Mouse (Mus musculus): Measurements from ENCODE around the gene Nsmf. TPM values are rescaled to one million over a fixed set of nuclear protein-coding genes. Genes with fewer than 3 reads are reported as not detected.

The Nsmf gene
- 24.0 and 32.1 TPM in 2 replicates for polyA plus RNA-seq (2012; ENCODE audit: insufficient read depth, low replicate concordance)

GRCm38 (mm10) chr2:25054221-25055067 lies at the start of gene Nsmf:
TSS of gene Nsmf (plus strand) at chr2:25054355.
- peaks cover 44% of the 10 kb centered on the region for H3K4me1 ChIP-seq
- TF ChIP-seq FLI1 (IDR thresholded peaks at IDR 0.05; ENCODE audit: low read length) (no peak), GATA1 (IDR thresholded peaks at IDR 0.05; ENCODE audit: borderline replicate concordance, low read length) (no peak)
- peaks cover 8% of the 10 kb centered on the region for H3K27me3 ChIP-seq (replicated peaks)
- H3K9me3 ChIP-seq = no peaks in the 10 kb centered on the region
- H3K36me3 ChIP-seq (replicated peaks; ENCODE audit: low read length) = peaks cover 85% of the 10 kb centered on the region
- peak within 1 kb of the TSS; percentile 95 for H3K4me3 ChIP-seq (replicated peaks)

GRCm38 (mm10) chr2:25006767-25007166 lies 47.4 kb upstream of the Nsmf start:
- no peak for TF ChIP-seq GATA1 (IDR thresholded peaks at IDR 0.05; ENCODE audit: borderline replicate concordance, low read length)
- TF ChIP-seq FLI1 (IDR thresholded peaks at IDR 0.05; ENCODE audit: low read length) = no peak
- Histone ChIP-seq H3K27me3 (replicated peaks) (no peaks in the 10 kb centered on the region), H3K9me3 (no peaks in the 10 kb centered on the region), H3K36me3 (replicated peaks; ENCODE audit: low read length) (peaks cover 34% of the 10 kb centered on the region), H3K4me3 (replicated peaks) (no peak overlapping the region), H3K4me1 (peaks cover 3% of the 10 kb centered on the region; the same call in 1 of the 2 replicates)

- no peaks in the 10 kb centered on the region for H3K27me3 ChIP-seq (replicated peaks)
- peaks cover 3% of the 10 kb centered on the region; the same call in 1 of the 2 replicates for H3K4me1 ChIP-seq
- TF ChIP-seq FLI1 (IDR thresholded peaks at IDR 0.05; ENCODE audit: low read length) (no peak), GATA1 (IDR thresholded peaks at IDR 0.05; ENCODE audit: borderline replicate concordance, low read length) (no peak)
- H3K36me3 ChIP-seq (replicated peaks; ENCODE audit: low read length) = peaks cover 28% of the 10 kb centered on the region
- no peaks in the 10 kb centered on the region for H3K9me3 ChIP-seq
- H3K4me3 ChIP-seq (replicated peaks) = no peak overlapping the region
These were observed 45.9 kb upstream of the Nsmf start for GRCm38 (mm10) chr2:25008250-25008649.

DNA sequence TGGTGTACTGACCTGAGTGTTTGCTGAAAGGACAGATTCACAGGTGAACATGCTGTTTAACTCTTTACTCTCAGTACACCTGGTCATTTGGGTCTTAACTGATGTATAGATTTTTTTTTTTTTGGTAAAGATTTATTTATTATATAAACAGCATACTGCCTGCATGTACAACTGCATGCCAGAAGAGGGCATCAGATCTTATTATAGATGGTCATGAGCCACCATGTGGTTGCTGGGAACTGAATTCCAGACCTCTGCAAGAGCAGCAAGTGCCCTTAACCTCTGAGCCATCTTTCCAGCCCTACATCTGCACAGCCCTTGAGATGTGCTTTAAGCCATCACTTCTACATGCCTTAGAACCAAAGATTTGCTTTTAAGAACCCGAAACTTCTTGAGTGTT lies 31.5 kb upstream of the Nsmf start:
- H3K9me3 ChIP-seq = no peaks in the 10 kb centered on the region
- H3K36me3 ChIP-seq (replicated peaks; ENCODE audit: low read length) = peaks cover 58% of the 10 kb centered on the region
- no peak overlapping the region for H3K4me3 ChIP-seq (replicated peaks)
- H3K4me1 ChIP-seq = peaks cover 16% of the 10 kb centered on the region
- no peaks in the 10 kb centered on the region for H3K27me3 ChIP-seq (replicated peaks)
- TF ChIP-seq GATA1 (IDR thresholded peaks at IDR 0.05; ENCODE audit: borderline replicate concordance, low read length) (no peak), FLI1 (IDR thresholded peaks at IDR 0.05; ENCODE audit: low read length) (no peak)

DNA sequence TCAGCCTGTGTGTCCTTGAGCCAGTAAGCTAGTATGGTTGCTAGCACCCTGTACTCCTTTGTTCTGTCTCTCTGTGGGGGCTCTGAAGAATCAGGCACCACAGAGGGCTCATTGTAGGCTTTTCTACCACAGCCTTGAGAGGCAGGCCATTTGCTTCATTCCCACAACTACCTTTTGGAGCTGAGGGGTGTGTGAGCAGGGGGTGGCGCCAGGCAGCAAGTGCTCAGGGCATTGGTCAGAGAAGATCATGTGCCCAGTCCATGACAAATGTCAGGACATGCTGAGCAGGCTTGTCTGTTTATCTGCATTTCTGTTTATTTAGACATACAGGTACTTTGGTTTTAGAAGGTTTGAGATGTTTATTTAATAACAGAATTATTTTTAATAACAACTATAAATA lies 29.0 kb upstream of the Nsmf start:
- Histone ChIP-seq H3K36me3 (replicated peaks; ENCODE audit: low read length) (peaks cover 54% of the 10 kb centered on the region), H3K4me1 (peaks cover 16% of the 10 kb centered on the region), H3K27me3 (replicated peaks) (no peaks in the 10 kb centered on the region), H3K9me3 (no peaks in the 10 kb centered on the region), H3K4me3 (replicated peaks) (no peak overlapping the region)
- TF ChIP-seq FLI1 (IDR thresholded peaks at IDR 0.05; ENCODE audit: low read length) = no peak
- TF ChIP-seq GATA1 (IDR thresholded peaks at IDR 0.05; ENCODE audit: borderline replicate concordance, low read length) = no peak

DNA sequence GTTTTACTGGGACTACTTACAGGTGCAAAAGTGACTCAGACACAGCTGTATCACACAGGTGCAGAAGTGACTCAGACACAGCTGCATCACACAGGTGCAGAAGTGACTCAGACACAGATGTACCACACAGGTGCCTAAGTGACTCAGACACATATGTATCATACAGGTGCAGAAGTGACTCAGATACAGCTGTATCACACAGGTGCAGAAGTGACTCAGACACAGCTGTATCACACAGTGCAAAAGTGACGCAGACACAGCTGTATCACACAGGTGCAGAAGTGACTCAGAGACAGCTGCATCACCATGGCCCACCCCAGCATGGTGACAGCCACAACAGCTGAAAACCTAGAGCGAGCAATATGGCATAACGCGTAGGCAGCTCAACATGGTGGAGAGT lies 19.2 kb upstream of the Nsmf start:
- peaks cover 2% of the 10 kb centered on the region for H3K27me3 ChIP-seq (replicated peaks)
- TF ChIP-seq GATA1 (IDR thresholded peaks at IDR 0.05; ENCODE audit: borderline replicate concordance, low read length) (no peak), FLI1 (IDR thresholded peaks at IDR 0.05; ENCODE audit: low read length) (no peak)
- H3K4me1 ChIP-seq = no peaks in the 10 kb centered on the region; the same call in 1 of the 2 replicates
- H3K9me3 ChIP-seq = no peaks in the 10 kb centered on the region
- H3K36me3 ChIP-seq (replicated peaks; ENCODE audit: low read length) = peaks cover 55% of the 10 kb centered on the region
- peak overlapping the region; percentile 26 for H3K4me3 ChIP-seq (replicated peaks)

DNA sequence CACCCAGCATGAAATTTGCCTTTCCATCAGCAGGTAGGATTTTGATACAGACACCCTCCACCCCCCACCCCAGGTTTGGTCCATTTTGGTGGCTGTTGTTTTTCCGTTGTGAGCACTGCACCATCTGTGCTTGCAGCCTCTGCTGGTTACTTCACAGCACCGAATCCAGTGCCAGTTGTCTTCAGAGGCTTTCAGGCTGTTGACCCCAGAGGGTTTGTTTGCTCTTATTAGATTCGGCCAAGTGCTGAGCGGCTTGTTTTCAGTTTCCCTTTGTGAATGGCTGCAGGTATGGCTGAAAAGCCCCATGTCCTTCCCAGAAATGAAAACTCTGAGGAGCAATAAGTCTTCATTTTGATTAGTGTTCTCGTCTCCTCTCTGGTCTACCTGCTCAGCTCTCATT lies 14.1 kb upstream of the Nsmf start:
- no peaks in the 10 kb centered on the region for H3K9me3 ChIP-seq
- H3K36me3 ChIP-seq (replicated peaks; ENCODE audit: low read length) = peaks cover 58% of the 10 kb centered on the region
- no peak for TF ChIP-seq GATA1 (IDR thresholded peaks at IDR 0.05; ENCODE audit: borderline replicate concordance, low read length)
- no peak for TF ChIP-seq FLI1 (IDR thresholded peaks at IDR 0.05; ENCODE audit: low read length)
- H3K4me1 ChIP-seq = no peaks in the 10 kb centered on the region; the same call in 1 of the 2 replicates
- H3K27me3 ChIP-seq (replicated peaks) = peaks cover 2% of the 10 kb centered on the region
- no peak overlapping the region for H3K4me3 ChIP-seq (replicated peaks)

DNA sequence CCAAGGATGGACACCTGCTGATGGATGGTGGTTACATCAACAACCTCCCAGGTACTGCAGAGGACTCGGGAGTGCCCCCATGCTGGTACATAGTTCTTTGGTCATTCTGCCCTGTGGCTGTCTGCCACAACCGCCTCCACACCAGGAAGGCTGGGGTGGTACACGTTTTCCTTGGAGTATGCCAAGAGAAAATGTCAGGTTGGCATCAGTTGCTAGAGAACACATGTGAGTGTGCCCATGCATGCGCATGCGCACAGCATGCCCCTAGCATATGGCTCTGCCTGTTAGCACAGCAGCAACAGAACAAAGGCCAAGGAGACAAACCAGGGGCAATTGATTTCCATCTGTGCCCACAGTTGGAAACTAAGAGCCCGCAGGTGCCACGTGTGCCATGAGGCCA lies 3.2 kb upstream of the Nsmf start:
- peaks cover 8% of the 10 kb centered on the region for H3K27me3 ChIP-seq (replicated peaks)
- H3K36me3 ChIP-seq (replicated peaks; ENCODE audit: low read length) = peaks cover 74% of the 10 kb centered on the region
- peaks cover 36% of the 10 kb centered on the region for H3K4me1 ChIP-seq
- no peak for TF ChIP-seq FLI1 (IDR thresholded peaks at IDR 0.05; ENCODE audit: low read length)
- no peak for TF ChIP-seq GATA1 (IDR thresholded peaks at IDR 0.05; ENCODE audit: borderline replicate concordance, low read length)
- no peak overlapping the region for H3K4me3 ChIP-seq (replicated peaks)
- no peaks in the 10 kb centered on the region for H3K9me3 ChIP-seq

GRCm38 (mm10) chr2:25051450-25051849 lies 2.7 kb upstream of the Nsmf start:
- Histone ChIP-seq H3K4me1 (peaks cover 41% of the 10 kb centered on the region), H3K36me3 (replicated peaks; ENCODE audit: low read length) (peaks cover 76% of the 10 kb centered on the region), H3K4me3 (replicated peaks) (no peak overlapping the region), H3K27me3 (replicated peaks) (peaks cover 8% of the 10 kb centered on the region), H3K9me3 (no peaks in the 10 kb centered on the region)
- TF ChIP-seq GATA1 (IDR thresholded peaks at IDR 0.05; ENCODE audit: borderline replicate concordance, low read length) = no peak
- no peak for TF ChIP-seq FLI1 (IDR thresholded peaks at IDR 0.05; ENCODE audit: low read length)

- TF ChIP-seq GATA1 (IDR thresholded peaks at IDR 0.05; ENCODE audit: borderline replicate concordance, low read length) (no peak), FLI1 (IDR thresholded peaks at IDR 0.05; ENCODE audit: low read length) (no peak)
- H3K27me3 ChIP-seq (replicated peaks) = peaks cover 8% of the 10 kb centered on the region
- H3K4me1 ChIP-seq = peaks cover 53% of the 10 kb centered on the region
- H3K4me3 ChIP-seq (replicated peaks) = no peak overlapping the region
- peaks cover 82% of the 10 kb centered on the region for H3K36me3 ChIP-seq (replicated peaks; ENCODE audit: low read length)
- no peaks in the 10 kb centered on the region for H3K9me3 ChIP-seq
These were observed 1.1 kb upstream of the Nsmf start for GRCm38 (mm10) chr2:25053101-25053500.
